Mouse (Mus musculus) CD4-positive, CD25-positive, alpha-beta regulatory T cell, adult 2 months (primary cell): ENCODE results near the gene Rpe65.

Experiments used
- DNase-seq: peaks from one replicate; pipeline ENCODE4 v3.0.0-alpha.2; 2012; ENCODE audit warnings: low read depth, low spot score

The Rpe65 gene

GRCm38 (mm10) chr3:159598875-159599274 is at the start of gene Rpe65:
Gene Rpe65, plus strand, starts transcription at chr3:159599175.
- no peak for DNase-seq

- no peak for DNase-seq
These were observed 48.8 kb upstream of the Rpe65 start for GRCm38 (mm10) chr3:159550224-159550623.

- no peak for DNase-seq
These were observed 16.0 kb downstream of the Rpe65 start for GRCm38 (mm10) chr3:159614977-159615376.

- DNase-seq = no peak
These were observed 22.1 kb downstream of the Rpe65 start for GRCm38 (mm10) chr3:159621026-159621425.

GRCm38 (mm10) chr3:159624010-159624409 is 25.0 kb downstream of the Rpe65 start:
- no peak for DNase-seq

- no peak for DNase-seq
These were observed 61.8 kb downstream of the Rpe65 start for GRCm38 (mm10) chr3:159660741-159661140.

GRCm38 (mm10) chr3:159663333-159663732 is 64.4 kb downstream of the Rpe65 start:
- DNase-seq = no peak
